Mouse (Mus musculus) heart, postnatal 25 days (tissue): ENCODE measurements around the gene Spef2. TPM values are rescaled to one million over a fixed set of nuclear protein-coding genes. Genes with fewer than 3 reads are reported as not detected.
"Not testable (repeated sequence)": the region's sequence is repeated elsewhere in the genome, so short reads cannot be mapped to it uniquely, and the experiment has no call there.

Source experiments
- DNase-seq: peaks from one replicate; pipeline ENCODE4 v3.0.0; 2022; ENCODE audit warnings: low spot score
- intact Hi-C: fragments of 180-260 bp; cut with DNase I; formaldehyde crosslinking; loops from one replicate; pipeline ENCODE4 v1.15.1; 2025
- total RNA-seq, 2 experiments: library from RNA; stranded (reverse); gene quantifications; 2 replicates each; pipeline ENCODE4 v1.2.3; 2021

The Spef2 gene
- total RNA-seq, 2 experiments from 2014 or later, result 0.17 TPM; not detected in 1

DNA sequence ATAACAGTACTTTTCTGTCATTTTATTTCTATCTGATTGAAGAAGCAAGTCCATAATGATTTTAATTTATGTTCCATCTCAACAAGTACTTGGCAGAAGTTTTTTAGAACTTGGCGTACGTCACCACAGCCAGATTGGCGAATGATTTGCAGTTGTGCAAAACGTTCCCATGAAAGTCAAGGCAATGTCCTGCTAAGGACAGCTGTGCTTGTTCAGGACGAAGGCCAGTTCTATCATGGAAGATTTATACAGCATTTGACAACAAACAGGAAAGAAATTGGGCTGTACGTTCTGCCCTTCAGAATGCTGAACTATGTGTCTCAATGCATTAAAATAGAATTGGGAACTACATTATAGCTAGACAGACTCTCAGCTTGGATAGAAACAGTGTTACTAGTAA, 183.3 kb downstream of the Spef2 start:
- no peak for DNase-seq
- intact Hi-C loops, result no loop called here

- intact Hi-C loops, result no loop called here
- DNase-seq, result no peak
Measured at GRCm38 (mm10) chr15:9564156-9564555, 184.5 kb downstream of the Spef2 start.

- intact Hi-C loops, result not testable (repeated sequence)
Measured at GRCm38 (mm10) chr15:9557264-9557663, 191.4 kb downstream of the Spef2 start.

DNA sequence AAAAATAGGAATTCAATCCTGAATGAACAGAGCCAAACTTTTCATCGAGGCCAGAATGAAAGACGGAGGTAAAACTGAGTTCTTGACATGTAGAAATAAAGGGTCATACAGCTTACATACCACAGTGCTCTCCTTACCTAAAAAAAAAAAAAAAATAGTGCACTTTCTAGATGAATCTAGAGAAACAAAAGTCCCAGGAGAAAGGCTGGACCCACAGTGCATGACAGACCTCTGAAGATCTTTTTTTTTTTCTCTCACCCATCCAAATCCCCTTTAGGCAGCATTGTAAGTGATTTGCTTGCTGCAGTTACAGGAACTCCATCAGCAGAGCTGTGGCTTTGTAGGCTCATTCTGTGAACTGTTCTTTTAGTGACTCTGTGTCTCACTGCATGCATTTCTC, 199.7 kb downstream of the Spef2 start:
- no peak for DNase-seq
- intact Hi-C loops, result no loop called here

More at GRCm38 (mm10) chr15:9557264-9557663, 191.4 kb downstream of the Spef2 start:
- DNase-seq, result not testable (repeated sequence)

GRCm38 (mm10) chr15:9535200-9535599, 213.5 kb downstream of the Spef2 start:
- no peak for DNase-seq

GRCm38 (mm10) chr15:9533356-9533902, 215.2 kb downstream of the Spef2 start:
- intact Hi-C loops, result no loop called here

More at GRCm38 (mm10) chr15:9535200-9535599, 213.5 kb downstream of the Spef2 start:
- intact Hi-C loops, result no loop called here

DNA sequence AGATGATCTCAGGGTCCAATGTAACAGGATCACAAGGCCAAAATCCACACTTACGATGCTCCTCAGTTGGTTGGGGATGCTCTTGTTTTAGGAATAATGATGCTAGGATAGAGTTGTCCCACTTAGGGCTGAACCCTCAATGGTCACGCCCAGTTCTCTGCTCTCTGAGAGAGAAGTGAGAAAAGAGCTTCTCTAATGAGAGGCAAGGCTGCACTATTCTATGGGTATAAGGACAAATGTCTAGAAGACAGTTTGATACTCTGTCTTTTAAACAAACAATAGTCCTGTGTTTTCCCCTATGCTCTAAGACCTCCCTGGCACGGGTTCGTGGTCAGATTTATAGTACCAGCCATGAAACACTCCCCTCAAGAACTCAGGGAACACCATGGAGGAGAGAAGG, 218.6 kb downstream of the Spef2 start, which contains the start of gene Il7r:
Gene Il7r (minus strand): TSS at position 101 of the 400 bp plus-strand sequence.
- DNase-seq, result no peak
- intact Hi-C loops, result no loop called here

More at GRCm38 (mm10) chr15:9533356-9533902, 215.2 kb downstream of the Spef2 start:
- no peak for DNase-seq

DNA sequence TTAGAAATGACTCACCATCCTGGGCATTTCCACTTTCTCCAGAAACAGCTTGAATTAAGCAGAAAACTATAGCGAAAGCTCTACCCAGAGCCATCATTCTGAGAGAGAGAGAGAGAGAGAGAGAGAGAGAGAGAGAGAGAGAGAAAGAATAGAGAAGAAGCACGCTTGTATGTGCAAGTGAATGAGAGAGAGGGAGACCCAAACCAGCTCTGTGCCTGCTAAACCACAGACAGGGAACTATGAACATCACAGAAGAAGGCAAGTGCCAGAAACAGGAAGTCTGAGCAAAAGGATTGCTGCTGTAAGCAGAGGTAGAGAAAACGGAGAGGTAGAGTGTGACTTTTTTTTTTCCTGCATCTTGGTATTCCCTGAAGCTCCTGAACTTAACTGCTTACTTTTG, 219.0 kb downstream of the Spef2 start:
- no peak for DNase-seq
- intact Hi-C loops, result no loop called here

Other genes starting within 250 kb of the Spef2 start
- under 1 TPM; 0.39 to 0.94 TPM for gene Il7r, start 218.7 kb downstream of the Spef2 start, total RNA-seq